Mouse (Mus musculus) stomach, embryonic 14.5 days (tissue): Measurements from ENCODE around the gene Cfap20. TPM values are rescaled to one million over a fixed set of nuclear protein-coding genes. Genes with fewer than 3 reads are reported as not detected.

Source experiments
- ATAC-seq: fragments of 200-750 bp; cut with Nextera tagmentation; 2 replicates; pipeline ENCODE4 v1.8.0; 2017; ENCODE audit warnings: low read depth, moderate TSS enrichment; ENCODE audit not compliant: insufficient number of reproducible peaks, insufficient read depth, low FRiP score
- H3K27ac ChIP-seq: fragments of 300-500 bp; sonication (generic); 2 replicates; pipeline ENCODE4 v1.5.1; 2014; ENCODE audit warnings: mild to moderate bottlenecking, low read length, moderate library complexity, mixed read lengths
- H3K27me3 ChIP-seq: fragments of 300-500 bp; sonication (generic); 2 replicates; pipeline ENCODE4 v1.6.1; 2014; ENCODE audit warnings: low read length, control low read depth, mixed read lengths; ENCODE audit not compliant: control insufficient read depth, insufficient read depth
- H3K36me3 ChIP-seq: fragments of 300-500 bp; sonication (generic); 2 replicates; pipeline ENCODE4 v1.6.1; 2014; ENCODE audit warnings: mild to moderate bottlenecking, control low read depth, low read length, moderate library complexity, mixed read lengths; ENCODE audit not compliant: control insufficient read depth, insufficient read depth
- H3K4me1 ChIP-seq: fragments of 300-500 bp; sonication (generic); 2 replicates; pipeline ENCODE4 v1.6.1; 2014; ENCODE audit warnings: low read length, control low read depth, mixed read lengths; ENCODE audit not compliant: control insufficient read depth, insufficient read depth
- H3K4me2 ChIP-seq: fragments of 300-500 bp; sonication (generic); replicated peaks from 2 replicates; pipeline ENCODE4 v1.6.1; 2014; ENCODE audit warnings: low read depth, low read length, control low read depth
- H3K4me3 ChIP-seq: fragments of 300-500 bp; sonication (generic); 2 replicates; pipeline ENCODE4 v1.5.1; 2014; ENCODE audit warnings: low read depth, low read length, control low read depth
- H3K9ac ChIP-seq: fragments of 300-500 bp; sonication (generic); replicated peaks from 2 replicates; pipeline ENCODE4 v1.6.1; 2014; ENCODE audit warnings: low read depth, mild to moderate bottlenecking, control low read depth, low read length, moderate library complexity, mixed read lengths
- H3K9me3 ChIP-seq: fragments of 300-500 bp; sonication (generic); 2 replicates; pipeline ENCODE4 v1.6.1; 2016; ENCODE audit warnings: low read depth, low read length, control low read depth; ENCODE audit not compliant: control insufficient read depth
- WGBS: fragments of 180-500 bp; shearing (Covaris S2); extraction: QIAGEN DNeasy Blood & Tissue Kit; methylation state at CpG from one replicate; pipeline ENCODE4 v1.1.7; 2014; 5-methylcytosine and 5-hydroxymethylcytosine counted together
- polyA plus RNA-seq: library from polyadenylated mRNA; unstranded; fragments of >200 nt; fragmentation: Nextera tagmentation; extraction: Ambion mirVana; gene quantifications from 2 replicates; pipeline ENCODE4 v1.2.1, GENCODE M21; 2014

Cfap20 gene
- polyA plus RNA-seq, 1 experiment from 2014 or later = 181 TPM

DNA sequence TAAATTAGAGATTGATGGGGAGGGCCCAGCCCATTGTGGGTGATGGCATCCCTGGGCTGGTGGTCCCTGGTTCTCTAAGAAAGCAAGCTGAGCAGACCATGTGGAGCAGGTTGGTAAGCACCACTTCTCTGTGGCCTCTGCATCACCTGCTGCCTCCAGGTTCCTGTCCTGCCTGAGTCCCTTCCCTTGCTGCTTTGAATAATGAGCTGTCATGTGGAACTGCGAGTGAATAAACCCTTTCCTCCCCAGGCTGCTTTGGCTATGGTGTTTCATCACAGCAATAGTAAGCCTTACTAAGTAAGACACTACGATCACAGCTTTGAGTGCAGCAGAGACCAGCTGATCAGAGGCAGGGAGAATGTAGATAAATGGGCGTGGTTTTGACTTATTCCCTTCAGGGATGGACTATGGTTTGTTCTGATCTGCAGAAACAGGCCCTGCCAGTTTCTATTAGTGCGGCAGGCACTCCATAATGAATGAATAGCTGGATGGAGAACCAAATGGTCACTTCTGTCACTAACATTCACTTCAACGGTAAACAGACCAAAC lies 6.9 kb upstream of the Cfap20 start:
- no peaks in the 10 kb centered on the region for H3K9me3 ChIP-seq
- H3K27ac ChIP-seq = no peak overlapping the region
- H3K36me3 ChIP-seq = no peaks in the 10 kb centered on the region
- H3K27me3 ChIP-seq = no peaks in the 10 kb centered on the region
- H3K4me3 ChIP-seq = no peak overlapping the region
- H3K4me1 ChIP-seq = no peaks in the 10 kb centered on the region
- H3K4me2 ChIP-seq = no peak overlapping the region
- no peak; the same call in 1 of the 2 replicates for ATAC-seq
- H3K9ac ChIP-seq = no peak overlapping the region
- 37% methylated on average over 5 of the region's 5 CpGs for WGBS

DNA sequence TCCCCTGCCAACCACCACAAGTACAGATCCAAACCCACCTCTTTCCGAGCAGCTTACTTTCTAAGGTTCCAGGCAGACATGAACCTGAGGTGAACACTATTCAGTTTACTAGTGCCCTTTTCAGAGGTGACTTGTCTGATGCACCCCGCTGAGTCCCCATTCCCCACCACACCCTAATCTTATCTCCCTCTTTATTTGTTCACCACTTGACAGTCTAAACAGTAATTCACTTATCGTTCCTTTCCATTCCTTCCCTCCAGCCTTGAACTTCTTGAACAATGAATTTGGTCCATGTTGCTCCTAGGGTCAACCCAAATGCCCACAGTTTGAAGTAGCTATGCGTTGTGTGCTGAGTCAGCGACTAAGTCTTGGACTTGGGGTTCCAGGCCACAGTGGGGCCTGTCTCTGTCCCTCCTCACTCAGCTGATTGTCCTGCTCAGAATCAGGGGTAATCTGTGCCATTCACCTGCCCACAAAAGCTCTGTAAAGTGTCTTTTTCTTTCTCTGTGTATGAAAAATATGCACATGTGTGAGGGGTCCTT lies 5.6 kb upstream of the Cfap20 start:
- Histone ChIP-seq H3K27me3 (no peaks in the 10 kb centered on the region), H3K27ac (no peak overlapping the region), H3K4me1 (no peaks in the 10 kb centered on the region), H3K9ac (no peak overlapping the region), H3K36me3 (no peaks in the 10 kb centered on the region), H3K4me2 (no peak overlapping the region), H3K4me3 (no peak overlapping the region), H3K9me3 (no peaks in the 10 kb centered on the region)
- 71% methylated on average over 5 of the region's 5 CpGs for WGBS
- ATAC-seq = no peak

DNA sequence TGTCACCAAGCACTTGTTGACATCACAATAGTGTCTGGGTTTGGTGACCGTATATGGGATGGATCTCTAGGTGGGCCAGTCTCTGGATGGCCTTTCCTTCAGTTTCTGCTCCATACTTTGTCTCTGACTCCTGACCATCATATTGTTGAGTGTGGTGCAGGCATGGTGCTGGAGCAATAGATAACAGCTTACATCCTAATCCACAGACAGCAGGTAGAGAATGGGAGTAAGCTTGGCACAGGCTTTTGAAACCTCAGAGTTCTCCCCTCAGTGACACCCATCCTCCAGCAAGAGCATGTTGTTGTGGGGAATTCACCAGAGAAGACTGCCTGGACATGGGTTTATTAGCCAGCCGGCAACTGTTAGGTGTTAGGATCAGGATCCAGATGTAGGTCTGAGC lies 4.8 kb upstream of the Cfap20 start:
- H3K9me3 ChIP-seq = no peaks in the 10 kb centered on the region
- 90% methylated on average over 2 of the region's 2 CpGs for WGBS
- no peaks in the 10 kb centered on the region for H3K36me3 ChIP-seq
- no peaks in the 10 kb centered on the region for H3K27me3 ChIP-seq
- H3K4me3 ChIP-seq = no peak overlapping the region
- H3K27ac ChIP-seq = no peak overlapping the region
- ATAC-seq = no peak
- H3K4me2 ChIP-seq = no peak overlapping the region
- no peak overlapping the region for H3K9ac ChIP-seq
- no peaks in the 10 kb centered on the region for H3K4me1 ChIP-seq

DNA sequence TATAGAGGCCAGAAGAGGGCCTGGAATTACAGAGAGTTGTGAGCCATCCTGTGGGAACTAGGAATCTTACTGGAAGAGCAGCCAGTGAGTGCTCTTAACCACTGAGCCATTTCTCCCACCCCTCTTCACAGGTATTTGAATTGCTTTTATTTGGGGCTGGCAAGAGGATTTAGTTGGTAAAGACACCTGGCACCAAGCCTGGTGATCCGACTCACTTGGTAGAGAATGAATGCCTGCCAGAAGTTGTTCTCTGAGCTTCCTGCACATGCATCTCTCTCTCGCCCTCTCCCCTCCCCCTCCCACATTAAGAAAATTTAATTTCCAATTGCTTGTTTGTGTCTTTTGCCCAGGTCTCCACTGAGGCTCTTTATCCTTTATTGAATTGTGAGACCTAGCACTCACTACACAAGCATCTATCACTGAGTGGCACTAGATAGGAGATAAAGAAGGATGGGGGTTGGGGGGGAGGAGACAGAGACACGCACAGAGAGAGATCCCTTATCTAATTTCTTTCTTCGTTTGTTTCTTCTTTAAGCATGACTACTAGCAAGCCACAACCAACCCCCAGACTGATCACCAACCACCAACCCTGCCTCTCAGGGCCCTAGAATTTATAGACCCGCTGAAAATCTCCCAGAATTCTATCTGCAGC lies 2.8 kb upstream of the Cfap20 start:
- no peak for ATAC-seq
- peaks cover 15% of the 10 kb centered on the region for H3K4me1 ChIP-seq
- no peak overlapping the region for H3K4me2 ChIP-seq
- H3K4me3 ChIP-seq = no peak overlapping the region
- H3K9me3 ChIP-seq = no peaks in the 10 kb centered on the region
- H3K9ac ChIP-seq = no peak overlapping the region
- H3K27ac ChIP-seq = no peak overlapping the region
- no peaks in the 10 kb centered on the region for H3K27me3 ChIP-seq
- H3K36me3 ChIP-seq = no peaks in the 10 kb centered on the region
- WGBS = 41% methylated on average over 5 of the region's 5 CpGs

DNA sequence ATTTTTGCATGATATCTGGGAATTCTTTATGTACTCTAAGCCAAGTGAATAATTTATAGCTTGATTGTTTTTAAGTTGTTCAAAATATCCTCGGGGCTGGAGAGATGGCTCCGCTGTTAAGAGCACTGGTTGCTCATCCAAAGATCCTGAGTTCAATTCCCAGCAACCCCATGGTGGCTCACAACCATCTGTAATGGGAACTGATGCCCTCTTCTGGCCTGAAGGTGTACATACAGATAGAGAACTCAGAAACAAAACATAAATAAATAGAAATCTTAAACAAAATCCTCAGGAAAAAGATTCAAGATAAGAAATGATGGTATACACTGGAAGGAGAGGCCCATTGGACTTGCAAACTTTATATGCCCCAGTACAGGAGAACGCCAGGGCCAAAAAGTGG lies 1.3 kb upstream of the Cfap20 start:
- ATAC-seq = no peak
- 87% methylated on average over 3 of the region's 3 CpGs for WGBS
- H3K4me3 ChIP-seq = no peak overlapping the region

DNA sequence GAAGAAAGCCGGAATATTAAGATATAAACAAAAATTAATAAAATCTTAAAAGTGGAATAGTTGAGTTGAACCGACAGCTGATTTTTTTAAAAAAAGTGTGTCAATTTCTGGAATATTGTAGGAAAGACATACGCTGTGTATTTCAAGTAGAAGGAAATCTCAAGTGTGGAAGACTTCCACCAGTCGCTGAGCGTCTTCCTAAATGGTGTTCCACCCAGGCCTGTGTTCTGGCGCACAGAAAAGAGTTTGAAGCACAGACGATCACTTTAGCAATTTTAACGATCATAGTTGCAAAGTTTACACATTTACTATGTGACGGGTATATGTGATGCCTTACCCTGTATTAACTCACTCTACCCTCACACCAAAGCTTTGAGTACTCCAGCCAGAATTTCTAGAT lies 802 bp upstream of the Cfap20 start:
- Histone ChIP-seq H3K9ac (no peak overlapping the region), H3K4me1 (peaks cover 25% of the 10 kb centered on the region), H3K9me3 (no peaks in the 10 kb centered on the region), H3K36me3 (no peaks in the 10 kb centered on the region), H3K4me2 (no peak overlapping the region), H3K27me3 (no peaks in the 10 kb centered on the region), H3K27ac (no peak overlapping the region), H3K4me3 (no peak overlapping the region)
- ATAC-seq = no peak
- 90% methylated on average over 9 of the region's 9 CpGs for WGBS

More for the DNA sequence above, 1.3 kb upstream of the Cfap20 start:
- H3K36me3 ChIP-seq = no peaks in the 10 kb centered on the region
- no peaks in the 10 kb centered on the region for H3K27me3 ChIP-seq
- no peak overlapping the region for H3K9ac ChIP-seq
- H3K4me1 ChIP-seq = peaks cover 20% of the 10 kb centered on the region
- H3K4me2 ChIP-seq = no peak overlapping the region
- no peaks in the 10 kb centered on the region for H3K9me3 ChIP-seq
- H3K27ac ChIP-seq = no peak overlapping the region

DNA sequence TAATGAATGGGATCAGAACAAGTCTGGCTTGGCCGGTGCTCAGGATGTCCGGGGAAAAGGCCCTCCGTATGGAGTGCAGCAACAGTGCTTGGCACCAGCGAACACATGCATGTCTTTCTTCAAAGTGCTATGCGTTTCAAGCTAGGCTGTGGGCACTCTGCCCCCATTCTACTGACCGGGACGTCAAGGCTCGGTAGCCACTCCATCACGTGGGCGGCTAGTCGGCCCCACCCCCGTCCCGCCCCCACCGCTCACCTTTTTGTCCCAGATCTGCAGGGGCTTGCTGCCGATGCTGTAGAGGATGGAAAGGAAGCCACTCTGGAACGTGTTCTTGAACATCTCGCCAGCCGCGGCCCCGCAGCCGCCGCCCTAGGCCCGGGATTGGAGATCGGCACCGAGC lies 436 bp downstream of the Cfap20 start:
- WGBS = 0% methylated on average over 25 of the region's 25 CpGs
- Histone ChIP-seq H3K4me1 (peaks cover 37% of the 10 kb centered on the region), H3K36me3 (no peaks in the 10 kb centered on the region), H3K4me3 (peak overlapping the region; percentile 95), H3K27me3 (no peaks in the 10 kb centered on the region), H3K27ac (peak overlapping the region; percentile 92), H3K9ac (peak overlapping the region; percentile 89), H3K4me2 (peak overlapping the region; percentile 91), H3K9me3 (no peaks in the 10 kb centered on the region)
- ATAC-seq = peak; percentile 42

DNA sequence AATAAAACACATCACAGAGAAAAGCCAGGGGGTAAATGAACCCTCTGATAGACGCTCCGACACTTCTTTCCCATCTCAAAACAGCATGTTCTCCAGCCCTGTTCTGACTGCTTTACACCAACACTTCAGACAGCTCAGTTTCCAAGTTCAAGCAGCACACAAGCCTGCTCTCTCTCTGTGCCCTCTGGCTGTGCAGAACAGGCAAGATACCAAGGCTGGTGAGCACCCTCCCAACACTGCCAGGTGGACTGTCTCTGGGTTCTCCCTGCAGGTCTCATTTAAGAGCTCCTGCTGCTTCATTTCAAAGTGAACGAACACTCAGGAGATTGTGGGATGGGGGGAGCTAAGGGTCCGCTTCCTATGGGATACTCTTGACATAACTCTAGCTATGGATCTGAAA lies 1.5 kb downstream of the Cfap20 start:
- H3K4me3 ChIP-seq = peak overlapping the region; percentile 95
- no peak overlapping the region; the same call in 1 of the 2 replicates for H3K9ac ChIP-seq
- no peak for ATAC-seq
- peak overlapping the region; percentile 91 for H3K4me2 ChIP-seq
- WGBS = 57% methylated on average over 4 of the region's 4 CpGs
- no peaks in the 10 kb centered on the region for H3K36me3 ChIP-seq
- H3K9me3 ChIP-seq = no peaks in the 10 kb centered on the region
- H3K27ac ChIP-seq = no peak overlapping the region
- no peaks in the 10 kb centered on the region for H3K27me3 ChIP-seq
- H3K4me1 ChIP-seq = peaks cover 44% of the 10 kb centered on the region
